Mouse (Mus musculus): ENCODE data around the gene Lrig3.

DNA sequence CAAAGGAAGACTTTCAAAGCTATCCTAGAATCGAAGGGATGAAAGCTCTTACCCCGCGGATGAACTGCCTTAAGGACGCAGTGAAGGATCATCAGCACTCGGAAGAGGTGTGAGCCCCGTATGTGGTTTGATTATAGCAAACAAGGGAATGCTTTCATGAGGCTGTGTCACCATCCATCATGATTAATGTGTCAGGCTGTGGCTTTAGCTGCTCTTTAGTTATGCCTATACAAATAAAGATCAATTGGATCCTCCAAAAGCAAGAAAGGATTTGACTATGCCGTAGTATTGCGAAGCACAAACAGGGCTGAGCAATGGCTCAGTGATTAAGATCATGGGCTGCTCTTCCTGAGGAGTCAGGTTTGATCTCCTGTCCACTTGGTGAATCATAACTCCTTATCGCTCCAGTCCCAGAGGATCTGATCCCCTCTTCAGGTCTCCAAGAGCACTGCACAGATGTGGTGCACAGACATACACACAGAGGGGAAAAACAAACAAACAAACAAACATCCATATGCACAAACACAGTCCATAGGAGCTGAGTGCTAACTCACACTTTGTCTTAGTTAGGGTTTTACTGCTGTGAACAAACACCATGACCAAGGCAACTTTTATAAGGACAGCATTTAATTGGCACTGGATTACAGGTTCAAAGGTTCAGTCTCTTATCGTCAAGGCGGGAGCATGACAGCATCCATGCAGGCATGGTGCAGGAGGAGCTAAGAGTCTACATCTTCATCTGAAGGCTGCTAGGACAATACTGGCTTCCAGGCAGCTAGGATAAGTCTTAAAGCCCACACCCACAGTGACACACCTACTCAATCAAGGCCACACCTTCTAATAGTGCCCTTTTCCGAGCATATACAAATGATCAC, 27.2 kb upstream of the Lrig3 start:
- TF ChIP-seq POLR2A (IDR thresholded peaks at IDR 0.05; ENCODE audit: low read depth, low read length), result no peak
- no peak for TF ChIP-seq CTCF (IDR thresholded peaks at IDR 0.05; ENCODE audit: extremely low read depth, insufficient read depth, insufficient read length, insufficient replicate concordance)

Data from spleen, adult 2 months (tissue).